Mouse (Mus musculus) midbrain, embryonic 12.5 days (tissue): ENCODE results near the gene Adamts3. TPM values are rescaled to one million over a fixed set of nuclear protein-coding genes. Genes with fewer than 3 reads are reported as not detected.

Source experiments
- ATAC-seq: fragments of 200-750 bp; cut with Nextera tagmentation; 2 replicates; pipeline ENCODE4 v1.8.0; 2017; ENCODE audit warnings: low read depth, moderate TSS enrichment, moderate library complexity; ENCODE audit not compliant: low FRiP score
- H3K27ac ChIP-seq: fragments of 300-500 bp; sonication (generic); replicated peaks from 2 replicates; pipeline ENCODE4 v1.5.1; 2016; ENCODE audit warnings: mild to moderate bottlenecking
- H3K27me3 ChIP-seq: fragments of 300-500 bp; sonication (generic); 2 replicates; pipeline ENCODE4 v1.6.1; 2016; ENCODE audit warnings: mild to moderate bottlenecking
- H3K36me3 ChIP-seq: fragments of 300-500 bp; sonication (generic); 2 replicates; pipeline ENCODE4 v1.6.1; 2016
- H3K4me1 ChIP-seq: fragments of 300-500 bp; sonication (generic); 2 replicates; pipeline ENCODE4 v1.6.1; 2016
- H3K4me2 ChIP-seq: fragments of 300-500 bp; sonication (generic); replicated peaks from 2 replicates; pipeline ENCODE4 v1.6.1; 2016; ENCODE audit warnings: mild to moderate bottlenecking, moderate library complexity
- H3K4me3 ChIP-seq: fragments of 300-500 bp; sonication (generic); 2 replicates; pipeline ENCODE4 v1.5.1; 2016; ENCODE audit warnings: mild to moderate bottlenecking
- H3K9ac ChIP-seq: fragments of 300-500 bp; sonication (generic); replicated peaks from 2 replicates; pipeline ENCODE4 v1.6.1; 2016; ENCODE audit warnings: mild to moderate bottlenecking, moderate library complexity
- H3K9me3 ChIP-seq: fragments of 300-500 bp; sonication (generic); 2 replicates; pipeline ENCODE4 v1.6.1; 2016; ENCODE audit warnings: mild to moderate bottlenecking
- WGBS: fragments of 180-500 bp; shearing (Covaris S2); methylation state at CpG from one replicate; pipeline ENCODE4 v1.1.7; 2016; 5-methylcytosine and 5-hydroxymethylcytosine counted together
- polyA plus RNA-seq: library from polyadenylated mRNA; unstranded; fragments of >200 nt; fragmentation: Nextera tagmentation; extraction: Ambion mirVana; gene quantifications from 2 replicates; pipeline ENCODE4 v1.2.1, GENCODE M21; 2016

The Adamts3 gene
- polyA plus RNA-seq, 1 experiment from 2014 or later = 4.2 TPM

GRCm38 (mm10) chr5:89701241-89702007 is 181.7 kb downstream of the Adamts3 start:
- Histone ChIP-seq H3K9ac (no peak overlapping the region), H3K4me1 (peaks cover 5% of the 10 kb centered on the region; the same call in 1 of the 2 replicates), H3K9me3 (no peaks in the 10 kb centered on the region), H3K4me3 (no peak overlapping the region), H3K27me3 (no peaks in the 10 kb centered on the region), H3K4me2 (no peak overlapping the region), H3K36me3 (no peaks in the 10 kb centered on the region), H3K27ac (no peak overlapping the region; the same call in none of the 2 replicates)
- ATAC-seq = peak; percentile 84
- WGBS = 78% methylated on average over 9 of the region's 9 CpGs

- no peak overlapping the region for H3K9ac ChIP-seq
- ATAC-seq = no peak
- WGBS = 90% methylated on average over 1 of the region's 1 CpGs
- no peaks in the 10 kb centered on the region for H3K36me3 ChIP-seq
- H3K4me3 ChIP-seq = no peak overlapping the region
- H3K27me3 ChIP-seq = no peaks in the 10 kb centered on the region
- H3K4me2 ChIP-seq = no peak overlapping the region
- no peak overlapping the region for H3K27ac ChIP-seq
- H3K4me1 ChIP-seq = no peaks in the 10 kb centered on the region
- no peaks in the 10 kb centered on the region for H3K9me3 ChIP-seq
Observed at GRCm38 (mm10) chr5:89687826-89688225, 195.3 kb downstream of the Adamts3 start.

- Histone ChIP-seq H3K36me3 (no peaks in the 10 kb centered on the region), H3K27ac (no peak overlapping the region), H3K9me3 (no peaks in the 10 kb centered on the region), H3K9ac (no peak overlapping the region), H3K27me3 (no peaks in the 10 kb centered on the region), H3K4me2 (no peak overlapping the region), H3K4me1 (no peaks in the 10 kb centered on the region), H3K4me3 (no peak overlapping the region)
- ATAC-seq = no peak
- 69% methylated on average over 5 of the region's 5 CpGs for WGBS
Observed at GRCm38 (mm10) chr5:89679871-89680536, 203.1 kb downstream of the Adamts3 start.

GRCm38 (mm10) chr5:89678148-89678547 is 205.0 kb downstream of the Adamts3 start:
- no peak overlapping the region for H3K9ac ChIP-seq
- no peak overlapping the region for H3K4me3 ChIP-seq
- no peaks in the 10 kb centered on the region for H3K27me3 ChIP-seq
- no peaks in the 10 kb centered on the region for H3K9me3 ChIP-seq
- H3K4me1 ChIP-seq = no peaks in the 10 kb centered on the region
- H3K36me3 ChIP-seq = no peaks in the 10 kb centered on the region
- WGBS = 98% methylated on average over 4 of the region's 4 CpGs
- H3K4me2 ChIP-seq = no peak overlapping the region
- no peak overlapping the region for H3K27ac ChIP-seq
- ATAC-seq = no peak

GRCm38 (mm10) chr5:89674066-89674848 is 208.9 kb downstream of the Adamts3 start:
- Histone ChIP-seq H3K4me3 (no peak overlapping the region), H3K4me2 (no peak overlapping the region), H3K9me3 (no peaks in the 10 kb centered on the region), H3K27me3 (no peaks in the 10 kb centered on the region), H3K9ac (no peak overlapping the region), H3K36me3 (no peaks in the 10 kb centered on the region), H3K27ac (no peak overlapping the region), H3K4me1 (no peaks in the 10 kb centered on the region)
- 78% methylated on average over 9 of the region's 9 CpGs for WGBS
- no peak for ATAC-seq

GRCm38 (mm10) chr5:89672950-89673349 is 210.2 kb downstream of the Adamts3 start:
- no peak for ATAC-seq
- Histone ChIP-seq H3K9ac (no peak overlapping the region), H3K36me3 (no peaks in the 10 kb centered on the region), H3K27me3 (no peaks in the 10 kb centered on the region), H3K4me2 (no peak overlapping the region), H3K9me3 (no peaks in the 10 kb centered on the region), H3K4me3 (no peak overlapping the region), H3K27ac (no peak overlapping the region), H3K4me1 (no peaks in the 10 kb centered on the region)
- WGBS = 82% methylated on average over 4 of the region's 4 CpGs

GRCm38 (mm10) chr5:89654327-89654726 is 228.8 kb downstream of the Adamts3 start:
- ATAC-seq = no peak
- no peaks in the 10 kb centered on the region for H3K9me3 ChIP-seq
- H3K4me2 ChIP-seq = no peak overlapping the region
- 85% methylated on average over 1 of the region's 1 CpGs for WGBS
- no peak overlapping the region for H3K4me3 ChIP-seq
- no peaks in the 10 kb centered on the region for H3K4me1 ChIP-seq
- no peak overlapping the region for H3K27ac ChIP-seq
- H3K36me3 ChIP-seq = no peaks in the 10 kb centered on the region
- H3K9ac ChIP-seq = no peak overlapping the region
- H3K27me3 ChIP-seq = no peaks in the 10 kb centered on the region

- no peaks in the 10 kb centered on the region for H3K9me3 ChIP-seq
- no peak for ATAC-seq
- H3K4me3 ChIP-seq = no peak overlapping the region
- 90% methylated on average over 2 of the region's 2 CpGs for WGBS
- no peak overlapping the region for H3K4me2 ChIP-seq
- no peak overlapping the region for H3K27ac ChIP-seq
- no peaks in the 10 kb centered on the region for H3K27me3 ChIP-seq
- H3K36me3 ChIP-seq = no peaks in the 10 kb centered on the region
- no peaks in the 10 kb centered on the region for H3K4me1 ChIP-seq
- no peak overlapping the region for H3K9ac ChIP-seq
Observed at GRCm38 (mm10) chr5:89653862-89654261, 229.3 kb downstream of the Adamts3 start.

- H3K4me1 ChIP-seq = no peaks in the 10 kb centered on the region
- H3K4me3 ChIP-seq = no peak overlapping the region
- H3K36me3 ChIP-seq = no peaks in the 10 kb centered on the region
- no peak overlapping the region for H3K27ac ChIP-seq
- H3K27me3 ChIP-seq = no peaks in the 10 kb centered on the region
- H3K9ac ChIP-seq = no peak overlapping the region
- H3K4me2 ChIP-seq = no peak overlapping the region
- ATAC-seq = no peak
- no peaks in the 10 kb centered on the region for H3K9me3 ChIP-seq
Observed at GRCm38 (mm10) chr5:89646940-89647339, 236.2 kb downstream of the Adamts3 start.

- WGBS = 82% methylated on average over 2 of the region's 2 CpGs
- H3K9me3 ChIP-seq = no peaks in the 10 kb centered on the region
- no peak overlapping the region for H3K4me2 ChIP-seq
- no peak overlapping the region for H3K27ac ChIP-seq
- no peaks in the 10 kb centered on the region for H3K36me3 ChIP-seq
- H3K27me3 ChIP-seq = no peaks in the 10 kb centered on the region
- ATAC-seq = no peak
- no peak overlapping the region for H3K4me3 ChIP-seq
- H3K4me1 ChIP-seq = no peaks in the 10 kb centered on the region
- no peak overlapping the region for H3K9ac ChIP-seq
Observed at GRCm38 (mm10) chr5:89635434-89635833, 247.7 kb downstream of the Adamts3 start.

- Histone ChIP-seq H3K4me2 (no peak overlapping the region), H3K27me3 (no peaks in the 10 kb centered on the region), H3K4me1 (no peaks in the 10 kb centered on the region), H3K9me3 (no peaks in the 10 kb centered on the region), H3K4me3 (no peak overlapping the region), H3K27ac (no peak overlapping the region), H3K36me3 (no peaks in the 10 kb centered on the region), H3K9ac (no peak overlapping the region)
- 57% methylated on average over 1 of the region's 1 CpGs for WGBS
- ATAC-seq = no peak
Observed at GRCm38 (mm10) chr5:89631599-89631998, 251.5 kb downstream of the Adamts3 start.
